Mouse (Mus musculus) myocyte (in vitro differentiated cells): ENCODE measurements at regions not wholly inside any gene's neighbourhood (a gene's known extent, or its start where the extent isn't known, plus 50 kb on each side); places are given as distances from the start of the nearest gene placed in this dataset.

Experiments used
- CEBPB ChIP-seq: IDR thresholded peaks from 2 replicates; pipeline ENCODE4 v1.6.1; 2011; ENCODE audit warnings: mild to moderate bottlenecking, moderate library complexity; ENCODE audit not compliant: poor library complexity, insufficient read depth, severe bottlenecking
- E2F4 ChIP-seq: IDR thresholded peaks from one replicate; pipeline ENCODE4 v1.6.1; 2011; ENCODE audit warnings: mild to moderate bottlenecking, control low read depth, moderate library complexity; ENCODE audit not compliant: insufficient read depth
- MAX ChIP-seq: IDR thresholded peaks from one replicate; pipeline ENCODE4 v1.6.1; 2011; ENCODE audit warnings: low read depth, mild to moderate bottlenecking, control low read depth
- MYOD1 ChIP-seq, 3 experiments: IDR thresholded peaks; one replicate each; pipeline ENCODE4 v1.6.1; 2011; ENCODE audit warnings: control low read depth in 2 of 3, low read depth in 2 of 3, mild to moderate bottlenecking in 2 of 3, moderate library complexity in 1 of 3; ENCODE audit not compliant: insufficient read length in 2 of 3, control insufficient read depth in 1 of 3
- MYOG ChIP-seq, 3 experiments: IDR thresholded peaks; one replicate each; pipeline ENCODE4 v1.6.1; 2011; ENCODE audit warnings: control low read depth in 2 of 3, low read depth in 2 of 3, mild to moderate bottlenecking in 2 of 3; ENCODE audit not compliant: insufficient read length in 2 of 3, control insufficient read depth in 1 of 3, insufficient read depth in 1 of 3
- POLR2A ChIP-seq: IDR thresholded peaks from one replicate; pipeline ENCODE4 v1.6.1; 2011; ENCODE audit warnings: low read depth, mild to moderate bottlenecking, control low read depth, moderate library complexity; ENCODE audit not compliant: insufficient read length
- POLR2AphosphoS2 ChIP-seq: IDR thresholded peaks from one replicate; pipeline ENCODE4 v1.6.1; 2011; ENCODE audit warnings: low read depth, control low read depth; ENCODE audit not compliant: insufficient read length
- REST ChIP-seq: IDR thresholded peaks from one replicate; pipeline ENCODE4 v1.6.1; 2011; ENCODE audit warnings: mild to moderate bottlenecking, control low read depth, moderate library complexity; ENCODE audit not compliant: insufficient read depth, insufficient read length
- TCF3 ChIP-seq: IDR thresholded peaks from one replicate; pipeline ENCODE4 v1.6.1; 2011; ENCODE audit warnings: low read depth, control low read depth; ENCODE audit not compliant: insufficient read length
- USF1 ChIP-seq: IDR thresholded peaks from one replicate; pipeline ENCODE4 v1.6.1; 2011; ENCODE audit warnings: low read depth, mild to moderate bottlenecking, control low read depth, moderate library complexity

DNA sequence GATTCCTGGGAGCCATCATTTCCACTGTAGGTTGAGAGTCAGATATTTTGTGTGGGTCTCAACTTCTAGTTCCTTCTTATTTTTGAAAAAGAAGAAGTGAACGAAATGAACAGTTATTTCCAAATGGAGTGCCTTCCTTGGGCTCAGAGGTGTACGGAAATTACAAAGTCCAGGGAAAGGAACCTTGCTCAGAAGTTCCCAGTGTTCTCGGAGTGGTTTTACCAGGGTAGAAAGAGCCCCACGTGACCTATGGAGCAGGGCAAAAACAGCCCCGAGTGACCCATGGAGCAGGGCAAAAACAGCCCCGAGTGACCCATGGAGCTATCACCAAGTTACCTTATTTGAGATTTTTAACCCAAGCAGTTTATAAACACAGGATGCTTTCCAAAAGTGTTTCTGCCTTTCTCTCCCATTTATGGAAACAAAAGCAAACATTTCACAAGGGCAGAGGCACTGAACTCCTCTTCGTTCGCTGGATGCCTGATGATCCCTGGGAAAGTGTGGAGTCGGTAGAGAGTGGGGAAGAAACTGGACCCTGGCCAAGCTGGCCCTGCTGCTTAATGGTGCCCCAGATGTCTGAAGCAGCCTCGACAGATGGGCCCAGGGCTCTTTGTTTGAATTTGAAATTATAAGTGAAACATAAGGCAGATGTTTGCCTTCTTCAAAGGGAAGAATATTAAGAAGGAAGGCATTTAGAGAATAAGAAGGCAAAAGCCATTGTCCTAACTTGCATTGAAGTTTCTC, 175.8 kb upstream of the Tgfbr2 start:
- TF ChIP-seq MYOD1 (IDR thresholded peaks at IDR 0.05; ENCODE audit: control insufficient read depth in 1 of 3, insufficient read length in 2 of 3, low read depth in 2 of 3), result no peak
- TF ChIP-seq POLR2A, result no peak
- TF ChIP-seq CEBPB, result no peak
- TF ChIP-seq MAX, result no peak
- TF ChIP-seq USF1, result no peak
- TF ChIP-seq POLR2AphosphoS2, result no peak
- TF ChIP-seq E2F4, result no peak
- no peak for TF ChIP-seq MYOG (IDR thresholded peaks at IDR 0.05; ENCODE audit: control insufficient read depth in 1 of 3, insufficient read depth in 1 of 3, insufficient read length in 2 of 3, low read depth in 2 of 3)
- no peak for TF ChIP-seq TCF3
- no peak for TF ChIP-seq REST
